Mouse (Mus musculus) erythroblast, embryonic 14.5 days (primary cell): Measurements from ENCODE around the gene Efhd2.

Experiments
- GATA1 ChIP-seq: IDR thresholded peaks from 2 replicates; pipeline ENCODE4 v1.6.1; 2012; ENCODE audit warnings: low read length, inconsistent platforms, mixed read lengths
- TAL1 ChIP-seq: IDR thresholded peaks from 3 replicates; pipeline ENCODE4 v1.6.1; 2012; ENCODE audit warnings: low read length, inconsistent platforms, mixed read lengths

- TF ChIP-seq TAL1 (no peak), GATA1 (no peak)
Measured at GRCm38 (mm10) chr4:141827401-141827800, 47.3 kb downstream of the Efhd2 start.
